Mouse (Mus musculus) lung, postnatal 36 days (tissue): ENCODE measurements around the gene Ctdsp2.
A peak's percentile ranks its signal among the peaks of the same experiment; 100 is the strongest.

Experiments
- DNase-seq: peaks from one replicate; pipeline ENCODE4 v3.0.0; 2022; ENCODE audit warnings: mixed read lengths

Gene Ctdsp2

DNA sequence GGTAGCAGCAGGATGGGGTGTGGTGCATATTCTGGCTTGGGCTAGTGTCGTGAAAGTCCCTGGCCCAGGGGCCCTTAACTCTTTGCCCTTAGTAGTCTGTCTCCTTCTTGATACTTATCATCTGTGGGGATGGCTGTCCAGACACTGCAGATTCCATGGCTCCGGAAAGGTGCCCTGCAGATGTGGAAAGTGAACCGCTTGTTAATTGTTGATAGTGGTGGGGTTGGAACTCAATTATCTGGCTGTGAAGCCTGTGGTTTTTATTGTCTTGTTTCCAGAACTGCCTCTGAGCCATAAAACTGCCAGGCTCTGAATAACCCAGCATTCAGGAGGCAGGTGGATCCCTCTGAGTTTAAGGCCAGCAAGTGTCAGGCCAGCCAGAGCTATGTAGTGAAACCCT lies 13.2 kb downstream of the Ctdsp2 start:
- DNase-seq: no peak

DNA sequence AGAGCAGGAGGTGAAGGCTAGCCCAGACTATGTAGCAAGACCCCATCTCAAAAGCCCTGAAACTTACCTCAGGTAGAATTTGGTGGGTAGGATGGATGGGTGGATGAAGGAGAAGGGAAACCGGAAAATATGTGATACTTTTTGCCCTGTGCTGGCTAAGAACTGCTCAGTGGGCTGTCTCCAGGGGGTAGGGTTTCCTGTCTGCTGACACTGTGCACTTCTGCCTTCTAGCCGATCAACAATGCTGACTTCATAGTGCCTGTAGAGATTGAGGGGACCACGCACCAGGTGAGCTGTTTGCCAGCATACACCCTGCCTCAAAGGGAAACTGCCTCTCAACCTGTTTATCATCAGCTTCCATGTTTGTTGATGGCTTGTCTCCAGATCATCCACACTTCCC lies 15.1 kb downstream of the Ctdsp2 start:
- DNase-seq: no peak

- no peak for DNase-seq
Observed at GRCm38 (mm10) chr10:126997340-126998113, 19.0 kb downstream of the Ctdsp2 start.

DNA sequence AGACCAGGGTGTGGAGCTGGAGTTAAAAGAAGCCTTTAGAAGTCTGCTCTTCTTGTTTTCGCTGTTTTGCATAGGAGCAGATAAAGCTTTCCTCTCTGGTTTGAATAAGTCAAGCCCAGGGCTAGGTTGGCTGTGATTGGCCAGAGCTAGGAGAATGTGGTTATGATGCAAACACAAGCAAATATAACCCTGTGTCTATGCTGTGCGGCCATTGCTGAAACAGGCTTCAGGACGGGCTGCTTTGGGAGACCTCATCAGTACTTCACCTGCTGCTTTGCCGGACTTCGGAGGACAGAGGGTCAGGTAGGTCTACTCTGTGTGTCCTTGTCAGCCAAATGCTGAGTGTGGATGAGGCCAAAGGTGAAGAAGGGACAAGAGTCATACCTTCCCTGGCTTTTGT lies 22.0 kb downstream of the Ctdsp2 start, which contains the start of gene Avil:
TSS of gene Avil (plus strand) at position 181 of the 400 bp plus-strand sequence.
- DNase-seq: no peak

DNA sequence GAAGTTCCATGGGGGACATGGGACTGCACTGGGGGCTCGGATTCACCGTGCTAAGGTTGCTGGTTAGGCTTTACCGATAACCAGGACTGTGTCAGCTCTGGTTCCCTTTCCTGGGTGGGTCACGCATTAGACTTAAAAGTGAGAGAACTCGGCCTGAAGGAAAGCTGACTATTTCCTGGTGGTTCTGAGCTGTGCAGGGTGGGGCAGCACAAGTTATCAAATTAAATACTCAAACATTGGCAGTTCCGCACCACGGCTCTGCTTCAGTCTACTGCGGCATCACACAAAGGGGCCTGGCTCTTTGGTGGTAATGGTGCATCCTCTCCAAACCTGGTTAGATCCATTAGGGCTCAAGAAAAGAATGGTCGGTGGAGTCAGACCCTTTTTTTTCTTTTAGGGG lies 22.8 kb downstream of the Ctdsp2 start:
- no peak for DNase-seq

DNA sequence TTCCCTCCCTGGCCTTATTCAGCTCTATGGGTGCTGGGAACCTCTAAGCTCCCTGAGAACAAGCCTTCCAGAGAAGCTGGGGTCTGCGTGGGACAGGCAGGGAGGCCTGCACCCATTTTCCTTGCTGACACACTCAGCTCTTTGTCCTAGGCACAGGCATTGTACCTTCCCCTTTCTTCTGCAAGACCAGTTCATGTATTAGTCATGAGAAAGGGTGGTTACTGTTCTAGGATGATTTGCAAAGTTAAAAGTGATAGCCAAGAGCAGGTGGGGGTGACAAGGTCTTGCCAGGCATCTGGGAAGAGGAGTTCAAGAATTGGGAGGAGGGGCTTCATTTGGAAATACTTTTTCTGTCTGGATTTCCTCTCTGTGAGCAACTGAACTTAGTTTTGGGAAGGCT lies 23.5 kb downstream of the Ctdsp2 start:
- DNase-seq: no peak

- DNase-seq: no peak
Observed at GRCm38 (mm10) chr10:127002765-127003164, 24.2 kb downstream of the Ctdsp2 start.

DNA sequence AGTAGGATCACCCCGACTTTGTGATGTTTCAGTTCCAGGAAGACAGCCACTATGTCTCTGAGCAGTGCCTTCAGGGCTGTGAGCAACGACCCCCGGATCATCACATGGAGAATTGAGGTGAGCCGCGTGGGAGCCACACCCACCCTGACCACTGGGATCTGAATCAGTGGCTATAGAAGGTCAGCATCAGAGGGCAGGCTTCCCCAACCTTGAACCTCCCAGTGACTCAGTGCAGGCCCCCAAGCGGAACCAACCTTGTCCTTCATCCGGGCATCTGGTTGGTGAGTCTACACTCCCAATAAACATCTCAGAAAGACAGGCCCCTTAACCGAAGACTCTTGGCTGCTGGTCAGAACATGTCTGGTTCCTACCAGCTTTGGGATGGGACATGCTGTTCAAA lies 24.8 kb downstream of the Ctdsp2 start:
- no peak for DNase-seq

DNA sequence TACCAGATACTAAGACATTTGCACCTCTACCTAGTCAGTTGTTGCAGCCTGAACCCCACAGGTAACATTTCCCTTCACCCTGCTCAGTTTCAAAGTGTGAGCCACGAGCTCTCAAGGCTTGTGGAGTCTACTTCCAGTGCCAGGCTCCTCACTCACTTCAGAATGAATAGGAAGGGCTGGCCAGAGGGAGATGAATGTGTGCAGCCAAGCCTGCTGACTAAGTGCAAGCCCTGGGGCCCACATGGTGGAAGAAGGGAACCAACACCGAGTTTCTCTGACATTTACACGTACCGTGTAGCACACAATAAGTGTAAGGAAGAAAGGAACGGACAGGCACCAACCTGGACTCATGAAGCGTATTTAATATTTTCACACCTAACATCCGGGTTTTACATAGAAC lies 25.3 kb downstream of the Ctdsp2 start:
- no peak for DNase-seq

- peak; percentile 31 for DNase-seq
Observed at GRCm38 (mm10) chr10:127016488-127016887, 38.0 kb downstream of the Ctdsp2 start.

DNA sequence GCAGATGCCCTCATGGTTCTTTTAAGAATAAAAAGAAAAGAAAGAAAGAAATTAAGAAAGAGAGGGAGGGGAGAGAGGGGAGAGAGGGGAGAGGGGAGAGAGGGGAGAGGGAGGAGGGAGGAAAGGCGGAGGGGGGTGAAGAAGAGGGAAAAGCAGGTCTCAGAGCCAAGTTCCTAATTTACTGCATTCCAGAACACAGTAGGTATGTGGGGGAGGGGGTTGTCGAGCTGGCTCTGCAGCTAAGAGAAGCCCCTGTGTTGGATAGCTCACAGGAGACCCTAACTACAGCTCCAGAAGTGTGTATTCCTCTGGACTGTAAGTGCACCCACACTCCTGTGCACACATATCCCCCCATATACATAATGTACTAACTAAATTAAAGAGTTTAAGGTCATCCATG lies 38.6 kb downstream of the Ctdsp2 start:
- no peak for DNase-seq

DNA sequence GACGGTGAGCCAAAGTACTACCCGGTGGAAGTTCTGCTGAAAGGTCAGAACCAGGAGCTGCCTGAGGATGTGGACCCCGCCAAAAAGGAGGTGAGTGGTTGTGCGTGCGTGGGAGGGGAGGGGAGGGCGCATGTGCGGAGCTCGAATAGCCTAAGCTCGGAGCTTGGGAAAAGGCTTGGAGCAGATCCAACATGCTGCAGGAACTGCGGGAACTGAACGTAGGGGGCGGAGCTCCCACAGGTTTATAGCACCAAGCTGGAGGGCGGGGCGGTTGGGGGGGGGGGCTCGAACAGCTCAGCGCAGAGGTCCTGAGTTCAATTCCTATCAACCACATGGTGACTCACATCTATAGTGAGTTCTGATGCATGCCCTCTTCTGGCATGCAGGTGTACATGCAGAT lies 39.9 kb downstream of the Ctdsp2 start:
- DNase-seq: no peak

GRCm38 (mm10) chr10:127030336-127031296 lies 52.1 kb downstream of the Ctdsp2 start, which contains the start of gene Tsfm:
TSS of gene Tsfm (minus strand) at chr10:127030840.
- DNase-seq: peak; percentile 93

- DNase-seq: no peak
Observed at GRCm38 (mm10) chr10:127033301-127033741, 54.8 kb downstream of the Ctdsp2 start.

- no peak for DNase-seq
Observed at GRCm38 (mm10) chr10:127036273-127036672, 57.8 kb downstream of the Ctdsp2 start.

DNA sequence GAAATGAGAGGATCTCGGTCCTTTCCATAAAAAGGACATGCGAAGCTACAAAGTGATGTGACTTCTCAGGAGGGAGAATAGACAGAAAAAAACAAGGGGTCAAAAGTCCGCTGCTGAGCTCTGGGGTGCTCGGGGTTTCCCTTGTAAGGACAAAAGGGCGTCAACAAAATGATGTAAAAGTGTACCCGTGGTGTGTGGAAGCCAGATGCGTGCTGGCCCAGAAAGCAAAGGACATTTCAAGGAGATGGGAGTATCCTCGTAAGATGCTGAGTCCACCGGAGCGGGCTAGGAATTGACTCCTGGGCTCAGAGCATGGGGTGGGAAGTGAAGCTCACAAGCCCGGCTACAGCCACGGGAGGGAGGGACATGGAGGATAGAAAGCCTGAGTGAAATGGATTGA lies 59.1 kb downstream of the Ctdsp2 start:
- no peak for DNase-seq

- DNase-seq: no peak
Observed at GRCm38 (mm10) chr10:127040569-127041214, 62.2 kb downstream of the Ctdsp2 start.

DNA sequence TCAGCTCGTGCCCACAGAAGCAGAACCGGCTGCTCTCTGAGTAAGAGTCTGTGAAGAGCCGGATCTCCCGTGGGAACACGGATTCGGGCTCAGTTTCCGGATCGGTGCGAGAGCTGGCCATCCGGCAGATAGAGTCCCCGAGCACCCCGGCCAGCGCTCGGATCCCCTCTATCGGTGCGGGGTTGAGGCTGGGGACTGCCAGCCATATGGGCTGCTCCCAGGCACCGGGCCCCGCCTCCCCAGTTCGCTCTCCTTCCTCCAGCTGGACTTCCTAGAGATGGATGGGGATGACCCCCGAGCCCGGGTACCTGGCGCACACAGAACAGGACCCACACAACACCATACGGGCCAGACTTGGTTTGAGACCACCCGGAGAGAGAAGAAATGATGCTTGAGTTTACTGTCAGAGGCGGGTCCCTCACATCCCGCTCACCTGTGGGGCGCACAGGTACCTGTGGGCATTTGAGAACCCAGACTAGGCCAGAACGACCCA lies 62.8 kb downstream of the Ctdsp2 start, which contains the start of the genes Mettl1 and Eef1akmt3:
TSS of gene Mettl1 (plus strand) at position 141 of the 493 bp plus-strand sequence.
TSS of gene Eef1akmt3 (minus strand) at position 240 of the 493 bp plus-strand sequence.
- DNase-seq: peak; percentile 30

DNA sequence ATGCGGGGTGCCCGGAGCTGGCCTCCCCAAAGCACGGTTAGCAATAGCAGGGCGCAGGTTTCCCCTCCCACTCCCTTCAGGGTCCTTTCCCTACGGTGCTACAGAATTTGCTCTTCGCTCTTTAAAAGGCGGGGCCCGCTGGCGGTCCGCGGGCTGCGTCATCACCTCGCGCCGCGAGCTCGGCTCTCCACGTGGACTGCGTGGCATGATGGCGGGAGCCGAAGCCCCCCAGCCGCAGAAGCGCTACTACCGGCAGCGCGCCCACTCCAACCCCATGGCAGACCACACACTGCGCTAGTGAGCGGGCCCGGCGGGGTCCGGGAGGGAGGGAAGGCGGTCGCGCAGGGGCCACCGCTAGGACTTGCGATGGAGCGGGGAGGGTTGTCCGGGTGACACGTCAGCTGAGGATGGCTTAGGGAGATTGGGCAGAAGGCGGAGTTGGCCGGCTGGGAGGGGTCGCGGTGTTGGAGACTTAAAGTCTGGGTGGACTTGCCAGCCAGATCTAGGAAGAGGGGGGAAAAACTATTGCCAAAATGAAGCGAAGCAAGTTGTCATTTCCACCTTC lies 63.3 kb downstream of the Ctdsp2 start:
- peak; percentile 89 for DNase-seq

- no peak for DNase-seq
Observed at GRCm38 (mm10) chr10:127042468-127043115, 64.1 kb downstream of the Ctdsp2 start.

- DNase-seq: no peak
Observed at GRCm38 (mm10) chr10:127043187-127043586, 64.7 kb downstream of the Ctdsp2 start.

GRCm38 (mm10) chr10:127047954-127048353 lies 69.4 kb downstream of the Ctdsp2 start, which contains the start of gene Cyp27b1:
TSS of gene Cyp27b1 (plus strand) at chr10:127048250.
- DNase-seq: no peak
